Mouse (Mus musculus) heart, adult 2 months (tissue): ENCODE data around the gene Prkcz.

Source experiments
- EP300 ChIP-seq: fragments of 200-500 bp; IDR thresholded peaks from 2 replicates; pipeline ENCODE4 v1.6.1; 2011; ENCODE audit warnings: low read depth, low read length, control low read depth; ENCODE audit not compliant: insufficient read depth
- POLR2A ChIP-seq: fragments of 200-500 bp; IDR thresholded peaks from 2 replicates; pipeline ENCODE4 v1.6.1; 2011; ENCODE audit warnings: mild to moderate bottlenecking, low read depth, low read length, control low read depth; ENCODE audit not compliant: insufficient read depth

GRCm38 (mm10) chr4:155397511-155398221 is 36.5 kb upstream of the Prkcz start, which contains the start of gene Gabrd:
- TF ChIP-seq EP300 (no peak), POLR2A (no peak)
